Mouse (Mus musculus): ENCODE measurements around the gene Chrdl2.

GRCm38 (mm10) chr7:100077071-100077470, 71.1 kb downstream of the Chrdl2 start:
- TF ChIP-seq CTCF (IDR thresholded peaks at IDR 0.05; ENCODE audit: low read depth), result no peak
- TF ChIP-seq EP300 (IDR thresholded peaks at IDR 0.05; ENCODE audit: low read depth), result no peak

All from liver, postnatal 0 days (tissue).